Mouse (Mus musculus) hindbrain, embryonic 11.5 days (tissue): Measurements from ENCODE around the gene Pga5. TPM values are rescaled to one million over a fixed set of nuclear protein-coding genes. Genes with fewer than 3 reads are reported as not detected.
A peak's percentile ranks its signal among the peaks of the same experiment; 100 is the strongest.

Experiments
- ATAC-seq: fragments of 200-750 bp; cut with Nextera tagmentation; 2 replicates; pipeline ENCODE4 v1.8.0; 2017; ENCODE audit warnings: mild to moderate bottlenecking, moderate TSS enrichment, moderate library complexity; ENCODE audit not compliant: low FRiP score
- DNase-seq: peaks from one replicate; pipeline ENCODE4 v3.0.0-alpha.2; 2015; ENCODE audit warnings: low spot score
- H3K27ac ChIP-seq: fragments of 300-500 bp; sonication (generic); 2 replicates; pipeline ENCODE4 v1.5.1; 2014; ENCODE audit warnings: mild to moderate bottlenecking, low read depth, low read length
- H3K27me3 ChIP-seq: fragments of 300-500 bp; sonication (generic); 2 replicates; pipeline ENCODE4 v1.6.1; 2014; ENCODE audit warnings: mild to moderate bottlenecking, low read length, moderate library complexity, mixed read lengths; ENCODE audit not compliant: control insufficient read depth, insufficient read depth
- H3K36me3 ChIP-seq: fragments of 300-500 bp; sonication (generic); 2 replicates; pipeline ENCODE4 v1.6.1; 2014; ENCODE audit warnings: mild to moderate bottlenecking, low read length, moderate library complexity, mixed read lengths; ENCODE audit not compliant: control insufficient read depth, insufficient read depth
- H3K4me1 ChIP-seq: fragments of 300-500 bp; sonication (generic); replicated peaks from 2 replicates; pipeline ENCODE4 v1.6.1; 2014; ENCODE audit warnings: low read length, mixed read lengths; ENCODE audit not compliant: control insufficient read depth, insufficient read depth
- H3K4me2 ChIP-seq: fragments of 300-500 bp; sonication (generic); replicated peaks from 2 replicates; pipeline ENCODE4 v1.6.1; 2014; ENCODE audit warnings: mild to moderate bottlenecking, low read depth, low read length
- H3K4me3 ChIP-seq: fragments of 300-500 bp; sonication (generic); 2 replicates; pipeline ENCODE4 v1.5.1; 2014; ENCODE audit warnings: low read depth, low read length
- H3K9ac ChIP-seq: fragments of 300-500 bp; sonication (generic); 2 replicates; pipeline ENCODE4 v1.6.1; 2014; ENCODE audit warnings: low read depth, low read length
- H3K9me3 ChIP-seq: fragments of 300-500 bp; sonication (generic); 2 replicates; pipeline ENCODE4 v1.6.1; 2016; ENCODE audit warnings: low read length; ENCODE audit not compliant: control insufficient read depth
- WGBS: fragments of 180-500 bp; shearing (Covaris S2); extraction: QIAGEN DNeasy Blood & Tissue Kit; methylation state at CpG from one replicate; pipeline ENCODE4 v1.1.7; 2014; 5-methylcytosine and 5-hydroxymethylcytosine counted together
- polyA plus RNA-seq: library from polyadenylated mRNA; unstranded; fragments of >200 nt; fragmentation: Nextera tagmentation; extraction: Ambion mirVana; gene quantifications from 2 replicates; pipeline ENCODE4 v1.2.1, GENCODE M21; 2014

Gene Pga5
- polyA plus RNA-seq, 1 experiment from 2014 or later: not detected

DNA sequence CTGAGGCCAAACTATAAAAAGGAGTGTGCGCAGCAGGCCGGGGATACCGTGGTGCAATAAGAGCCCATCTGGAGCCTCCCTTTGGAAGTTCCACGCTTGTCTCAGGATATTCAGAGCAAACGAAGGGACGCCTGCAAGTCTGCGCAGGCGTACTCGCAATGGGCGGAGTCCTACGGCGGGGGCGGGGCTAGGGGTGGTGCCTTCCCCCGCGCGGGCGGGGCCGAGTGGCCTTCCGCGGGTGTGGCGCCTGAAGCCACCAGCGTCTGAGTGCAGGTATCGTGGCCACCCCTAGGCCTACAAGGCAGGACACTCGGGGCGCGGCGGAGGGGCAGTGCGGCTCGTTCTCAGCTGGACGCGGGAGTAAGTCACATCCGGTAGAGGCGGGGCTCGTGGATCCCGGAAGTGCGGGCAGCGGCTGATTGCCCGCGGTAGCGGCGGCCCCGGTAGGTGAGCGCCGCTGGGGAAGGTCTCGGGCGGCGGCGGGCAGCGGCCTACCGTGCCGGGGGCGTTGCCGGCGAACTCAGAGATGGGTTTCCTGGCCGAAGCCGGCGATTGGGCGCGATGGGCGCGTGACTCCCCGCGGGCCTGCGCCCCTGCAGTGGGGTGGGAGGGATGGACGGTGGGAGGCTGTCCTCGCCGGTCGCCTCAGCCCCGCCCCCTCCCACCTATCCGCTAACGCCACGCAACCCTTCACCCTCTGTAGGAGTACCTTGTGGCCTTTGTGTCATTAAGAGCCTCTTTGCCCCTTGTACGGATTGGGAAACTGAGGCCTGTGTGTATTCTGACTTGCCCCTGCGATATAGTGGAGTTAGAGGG, 10.9 kb upstream of the Pga5 start, which contains the start of gene Vps37c:
Gene Vps37c, plus strand, starts transcription at position 199 of the 816 bp plus-strand sequence.
- no peaks in the 10 kb centered on the region for H3K27me3 ChIP-seq
- peak within 1 kb of the TSS; percentile 86 for H3K9ac ChIP-seq
- ATAC-seq: peak; percentile 93
- H3K4me3 ChIP-seq: peak within 1 kb of the TSS; percentile 73
- H3K36me3 ChIP-seq: no peaks in the 10 kb centered on the region
- H3K4me1 ChIP-seq: peaks cover 3% of the 10 kb centered on the region; the same call in 1 of the 2 replicates
- H3K9me3 ChIP-seq: no peaks in the 10 kb centered on the region
- peak within 1 kb of the TSS; percentile 94 for H3K27ac ChIP-seq
- H3K4me2 ChIP-seq: peak within 1 kb of the TSS; percentile 69
- peak; percentile 94 for DNase-seq
- under 1% methylated on average over 58 of the region's 74 CpGs for WGBS

DNA sequence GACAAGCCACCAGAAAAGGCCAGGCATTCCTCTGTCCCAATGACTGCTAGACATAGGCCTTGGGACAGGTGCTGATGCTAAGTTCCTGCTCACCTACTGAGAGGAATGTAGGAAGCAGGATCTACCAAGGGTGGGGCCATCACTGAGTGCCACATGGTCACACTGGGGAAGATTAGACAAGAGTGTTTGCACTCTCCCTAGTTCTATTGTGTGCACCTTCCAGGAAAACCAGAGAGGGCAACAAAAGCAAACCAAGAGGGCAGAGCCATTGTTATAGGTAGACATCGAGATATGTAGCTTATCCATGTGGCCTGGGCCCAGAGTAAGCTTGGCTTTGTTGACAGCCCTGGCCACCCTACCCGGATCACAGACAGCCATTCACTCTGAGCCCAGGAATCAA, 7.9 kb upstream of the Pga5 start:
- Histone ChIP-seq H3K9ac (no peak overlapping the region), H3K4me3 (no peak overlapping the region), H3K27ac (no peak overlapping the region), H3K36me3 (no peaks in the 10 kb centered on the region), H3K4me2 (no peak overlapping the region), H3K4me1 (peaks cover 3% of the 10 kb centered on the region; the same call in 1 of the 2 replicates), H3K27me3 (no peaks in the 10 kb centered on the region), H3K9me3 (no peaks in the 10 kb centered on the region)
- ATAC-seq (no peak), DNase-seq (no peak)
- 79% methylated on average over 2 of the region's 2 CpGs for WGBS

DNA sequence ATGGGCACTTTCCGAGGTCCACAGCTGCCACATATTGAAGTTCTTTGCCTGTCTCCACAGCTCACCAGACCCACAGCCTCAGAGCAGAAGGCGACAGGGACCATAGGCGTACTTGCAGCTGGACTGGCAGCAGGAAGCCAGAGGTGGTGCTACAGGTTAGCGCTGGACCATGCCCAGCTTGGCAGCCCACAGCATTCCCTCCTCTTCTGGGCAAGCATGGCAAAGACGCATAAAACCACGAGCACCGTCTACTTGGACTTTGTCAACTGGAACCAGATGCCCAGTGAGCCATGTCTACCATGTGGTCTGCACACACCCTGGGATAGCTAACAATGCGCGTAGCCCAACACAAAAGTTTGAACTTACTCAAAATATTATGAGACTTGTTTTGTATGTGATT, 7.2 kb upstream of the Pga5 start:
- ATAC-seq: no peak
- no peaks in the 10 kb centered on the region for H3K36me3 ChIP-seq
- no peak for DNase-seq
- H3K9me3 ChIP-seq: no peaks in the 10 kb centered on the region
- WGBS: 88% methylated on average over 9 of the region's 9 CpGs
- no peak overlapping the region for H3K9ac ChIP-seq
- no peak overlapping the region for H3K4me3 ChIP-seq
- no peaks in the 10 kb centered on the region for H3K27me3 ChIP-seq
- no peak overlapping the region for H3K4me2 ChIP-seq
- peaks cover 3% of the 10 kb centered on the region; the same call in 1 of the 2 replicates for H3K4me1 ChIP-seq
- no peak overlapping the region for H3K27ac ChIP-seq

DNA sequence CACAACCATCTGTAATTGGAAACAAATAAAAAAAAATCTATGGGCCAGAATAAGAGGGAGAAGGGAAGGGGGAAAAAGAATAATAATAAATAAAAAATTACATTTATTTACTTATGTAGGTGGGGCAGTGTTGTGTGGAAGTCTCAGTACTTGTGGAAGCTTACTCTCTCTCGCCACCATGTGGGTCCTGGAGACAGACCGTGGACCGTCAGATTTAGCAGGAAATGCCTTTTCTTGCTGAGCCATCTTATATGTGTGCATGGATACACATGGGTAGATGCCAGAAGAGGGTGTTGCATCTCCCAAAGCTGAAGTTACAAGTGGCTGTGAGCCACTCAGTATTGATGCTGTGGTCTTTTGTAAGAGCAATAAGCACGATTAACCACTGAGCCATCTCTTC, 3.7 kb upstream of the Pga5 start:
- Histone ChIP-seq H3K36me3 (no peaks in the 10 kb centered on the region), H3K9me3 (no peaks in the 10 kb centered on the region), H3K27ac (no peak overlapping the region), H3K4me1 (no peaks in the 10 kb centered on the region), H3K27me3 (no peaks in the 10 kb centered on the region), H3K4me3 (no peak overlapping the region), H3K9ac (no peak overlapping the region), H3K4me2 (no peak overlapping the region)
- DNase-seq (no peak), ATAC-seq (no peak)
- 69% methylated on average over 4 of the region's 4 CpGs for WGBS

DNA sequence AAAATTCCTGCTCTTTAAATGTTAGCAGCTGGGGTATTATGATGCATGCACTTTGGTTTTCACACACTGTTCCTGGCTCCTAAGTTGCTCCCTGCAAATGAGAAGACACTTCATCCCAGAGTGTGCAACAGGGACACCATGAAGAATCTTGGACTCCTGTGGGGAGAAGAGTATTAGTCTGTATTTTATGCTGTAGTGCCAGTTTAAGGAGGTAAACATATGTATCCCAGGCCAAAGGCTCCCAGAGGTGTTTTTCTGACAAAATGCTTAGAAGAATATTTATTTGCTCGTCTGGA, 849 bp upstream of the Pga5 start:
- no peaks in the 10 kb centered on the region for H3K4me1 ChIP-seq
- no peaks in the 10 kb centered on the region for H3K27me3 ChIP-seq
- H3K4me2 ChIP-seq: no peak overlapping the region
- no peak overlapping the region for H3K9ac ChIP-seq
- no peak for DNase-seq
- WGBS: 86% methylated on average over 1 of the region's 1 CpGs
- H3K27ac ChIP-seq: no peak overlapping the region
- no peaks in the 10 kb centered on the region for H3K36me3 ChIP-seq
- H3K4me3 ChIP-seq: no peak overlapping the region
- H3K9me3 ChIP-seq: no peaks in the 10 kb centered on the region
- peak; percentile 47; the same call in 1 of the 2 replicates for ATAC-seq

DNA sequence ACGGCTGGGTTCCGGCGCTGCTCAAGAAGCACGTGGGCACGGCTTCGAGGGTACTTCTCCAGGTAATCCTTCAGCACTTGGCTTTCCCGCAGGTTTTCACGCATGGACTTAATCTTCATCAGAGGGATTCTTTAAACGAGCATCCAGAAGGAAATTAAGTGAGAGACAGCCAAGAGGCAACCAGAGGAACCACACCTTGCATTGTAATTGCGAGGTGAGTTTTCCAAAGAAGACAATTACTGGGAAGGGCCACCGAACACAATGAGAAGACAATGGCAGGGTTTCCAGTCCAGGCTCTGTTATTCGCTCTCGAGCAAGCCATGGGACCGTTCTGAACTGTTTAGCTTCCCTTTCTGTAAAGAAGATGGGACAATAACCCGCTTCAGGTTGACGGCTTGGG, 1.2 kb downstream of the Pga5 start:
- H3K27me3 ChIP-seq: no peaks in the 10 kb centered on the region
- H3K4me1 ChIP-seq: no peaks in the 10 kb centered on the region
- no peak overlapping the region for H3K4me3 ChIP-seq
- no peak overlapping the region for H3K9ac ChIP-seq
- DNase-seq (no peak), ATAC-seq (no peak)
- H3K36me3 ChIP-seq: no peaks in the 10 kb centered on the region
- H3K4me2 ChIP-seq: no peak overlapping the region
- H3K9me3 ChIP-seq: no peaks in the 10 kb centered on the region
- WGBS: 88% methylated on average over 15 of the region's 16 CpGs
- no peak overlapping the region for H3K27ac ChIP-seq

DNA sequence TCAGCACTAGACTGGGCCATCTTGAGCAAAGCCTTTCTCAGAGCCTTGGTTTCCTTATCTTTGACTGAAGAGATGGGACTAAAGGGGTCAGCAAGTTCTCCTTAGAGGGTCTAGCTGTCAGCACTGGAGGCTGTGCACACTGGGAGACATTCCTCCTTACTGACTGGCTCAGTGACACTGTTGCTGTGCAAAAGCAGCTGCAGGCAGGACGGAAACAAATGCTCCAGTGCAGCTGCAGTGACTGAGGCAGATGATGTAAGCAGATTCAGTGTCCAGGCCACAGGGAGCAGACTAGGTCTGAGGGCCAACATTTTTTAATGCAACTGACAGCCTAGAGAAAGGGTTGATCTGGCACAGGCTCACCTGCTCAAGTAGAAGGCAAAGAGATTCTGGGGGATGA, 4.6 kb downstream of the Pga5 start:
- no peaks in the 10 kb centered on the region for H3K4me1 ChIP-seq
- H3K9me3 ChIP-seq: no peaks in the 10 kb centered on the region
- no peaks in the 10 kb centered on the region for H3K27me3 ChIP-seq
- H3K36me3 ChIP-seq: no peaks in the 10 kb centered on the region
- H3K4me2 ChIP-seq: no peak overlapping the region
- H3K27ac ChIP-seq: no peak overlapping the region
- no peak overlapping the region for H3K9ac ChIP-seq
- no peak for DNase-seq
- H3K4me3 ChIP-seq: no peak overlapping the region
- ATAC-seq: no peak
- WGBS: 63% methylated on average over 1 of the region's 1 CpGs

DNA sequence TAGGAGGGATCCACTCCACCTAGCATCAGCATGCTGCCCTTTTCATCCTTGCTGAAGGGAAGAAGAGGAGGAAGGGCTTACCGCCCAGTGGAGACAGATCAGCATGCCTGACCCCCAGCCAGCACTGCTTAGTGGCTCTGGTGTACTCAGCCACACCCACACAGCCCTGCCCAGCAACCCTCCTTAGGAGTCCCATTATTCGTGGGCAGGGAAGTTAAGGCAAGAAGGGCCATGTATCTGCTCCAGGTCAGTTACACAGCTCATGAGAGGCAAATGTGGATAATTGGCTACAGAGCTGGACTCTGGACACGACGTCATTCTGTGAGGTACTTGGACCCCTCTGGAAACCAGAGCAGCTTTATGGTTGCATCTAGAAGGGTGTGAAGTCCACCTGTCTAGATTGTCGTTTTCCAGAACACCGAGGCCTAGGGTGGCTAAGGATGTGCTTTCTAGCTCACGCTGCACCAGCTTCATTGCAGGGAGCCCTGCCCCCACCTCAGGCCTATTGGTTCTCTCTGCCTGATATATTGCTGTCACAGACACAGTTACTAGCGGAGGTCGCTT, 5.9 kb downstream of the Pga5 start:
- H3K4me3 ChIP-seq: no peak overlapping the region
- 69% methylated on average over 9 of the region's 9 CpGs for WGBS
- DNase-seq: no peak

DNA sequence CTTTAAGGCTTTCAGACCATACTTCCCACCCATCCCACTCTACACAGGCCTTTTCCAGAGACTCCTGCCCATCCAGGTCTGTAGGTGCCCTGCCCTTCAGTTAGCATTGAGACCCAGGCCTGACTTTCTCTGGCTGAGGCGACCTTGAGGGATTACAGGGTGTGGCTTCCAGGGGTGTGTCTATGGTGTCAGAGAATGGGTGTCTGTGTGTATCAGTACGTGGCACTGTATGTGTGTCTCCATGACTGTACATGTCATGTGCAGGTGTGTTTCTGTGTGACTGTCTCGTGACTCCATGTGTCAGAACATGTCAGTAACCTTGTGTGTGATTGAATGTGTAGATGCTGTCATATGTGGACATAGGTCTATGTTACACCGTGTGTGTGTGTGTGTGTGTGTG, 6.6 kb downstream of the Pga5 start:
- Histone ChIP-seq H3K9ac (no peak overlapping the region), H3K4me3 (no peak overlapping the region), H3K4me2 (no peak overlapping the region), H3K9me3 (no peaks in the 10 kb centered on the region), H3K27ac (no peak overlapping the region), H3K4me1 (no peaks in the 10 kb centered on the region), H3K27me3 (no peaks in the 10 kb centered on the region), H3K36me3 (no peaks in the 10 kb centered on the region)
- 82% methylated on average over 4 of the region's 4 CpGs for WGBS
- DNase-seq (no peak), ATAC-seq (no peak)

More for the DNA sequence above, 5.9 kb downstream of the Pga5 start:
- Histone ChIP-seq H3K4me1 (no peaks in the 10 kb centered on the region), H3K27ac (no peak overlapping the region), H3K9me3 (no peaks in the 10 kb centered on the region), H3K9ac (no peak overlapping the region), H3K27me3 (no peaks in the 10 kb centered on the region), H3K36me3 (no peaks in the 10 kb centered on the region), H3K4me2 (no peak overlapping the region)
- no peak for ATAC-seq
